Mouse (Mus musculus) heart, postnatal 0 days (tissue): ENCODE data around the gene Slc34a2. TPM values are rescaled to one million over a fixed set of nuclear protein-coding genes. Genes with fewer than 3 reads are reported as not detected.

ENCODE experiments used
- ATAC-seq: fragments of 200-750 bp; cut with Nextera tagmentation; 2 replicates; pipeline ENCODE4 v1.8.0; 2017; ENCODE audit warnings: low read depth, moderate number of reproducible peaks, moderate library complexity; ENCODE audit not compliant: insufficient read depth
- DNase-seq: peaks from one replicate; pipeline ENCODE4 v3.0.0-alpha.2; 2016; ENCODE audit warnings: low spot score
- H3K27ac ChIP-seq: fragments of 300-500 bp; sonication (generic); 2 replicates; pipeline ENCODE4 v1.5.1; 2014; ENCODE audit warnings: low read depth, mild to moderate bottlenecking
- H3K27me3 ChIP-seq: fragments of 300-500 bp; sonication (generic); 2 replicates; pipeline ENCODE4 v1.6.1; 2014; ENCODE audit warnings: low read length, mixed read lengths; ENCODE audit not compliant: control insufficient read depth, insufficient read depth
- H3K36me3 ChIP-seq: fragments of 300-500 bp; sonication (generic); replicated peaks from 2 replicates; pipeline ENCODE4 v1.6.1; 2014; ENCODE audit warnings: low read length, mixed read lengths; ENCODE audit not compliant: control insufficient read depth, insufficient read depth
- H3K4me1 ChIP-seq: fragments of 300-500 bp; sonication (generic); 2 replicates; pipeline ENCODE4 v1.6.1; 2014; ENCODE audit warnings: antibody characterized with exemption; ENCODE audit not compliant: control insufficient read depth, insufficient read depth
- H3K4me2 ChIP-seq: fragments of 300-500 bp; sonication (generic); 2 replicates; pipeline ENCODE4 v1.6.1; 2014; ENCODE audit warnings: low read depth, mild to moderate bottlenecking, low read length, moderate library complexity
- H3K4me3 ChIP-seq: fragments of 300-500 bp; sonication (generic); 2 replicates; pipeline ENCODE4 v1.5.1; 2014; ENCODE audit warnings: low read depth, low read length
- H3K9ac ChIP-seq: fragments of 300-500 bp; sonication (generic); replicated peaks from 2 replicates; pipeline ENCODE4 v1.6.1; 2014; ENCODE audit warnings: low read depth, low read length, mixed read lengths
- H3K9me3 ChIP-seq: fragments of 300-500 bp; sonication (generic); replicated peaks from 2 replicates; pipeline ENCODE4 v1.6.1; 2016; ENCODE audit warnings: low read length; ENCODE audit not compliant: control insufficient read depth
- CTCF ChIP-seq: IDR thresholded peaks from 2 replicates; pipeline ENCODE4 v1.5.1; 2016; ENCODE audit warnings: antibody characterized with exemption, control low read depth, low read depth
- EP300 ChIP-seq: IDR thresholded peaks from 2 replicates; pipeline ENCODE4 v1.6.1; 2016; ENCODE audit warnings: antibody characterized with exemption, low read depth
- WGBS: fragments of 180-500 bp; shearing (Covaris S2); extraction: QIAGEN DNeasy Blood & Tissue Kit; methylation state at CpG from one replicate; pipeline ENCODE4 v1.1.7; 2014; 5-methylcytosine and 5-hydroxymethylcytosine counted together
- polyA plus RNA-seq: library from polyadenylated mRNA; unstranded; fragments of >200 nt; fragmentation: Nextera tagmentation; extraction: Ambion mirVana; gene quantifications from 2 replicates; pipeline ENCODE4 v1.2.1, GENCODE M21; 2015
- total RNA-seq: library from RNA; depleted of rRNA; stranded (reverse); fragments of >200 nt; gene quantifications from 2 replicates; pipeline ENCODE4 v1.2.3, GENCODE M21; 2014; ENCODE audit warnings: low replicate concordance; rRNA removed

The Slc34a2 gene
- total and polyA plus RNA-seq, 2 experiments from 2014 or later: 0.19 to 0.34 TPM

GRCm38 (mm10) chr5:53112942-53113341 is 75.1 kb downstream of the Slc34a2 start:
- TF ChIP-seq EP300 (no peak), CTCF (peak; percentile 22)
- no peaks in the 10 kb centered on the region for H3K4me1 ChIP-seq
- no peak overlapping the region for H3K27ac ChIP-seq
- 94% methylated on average over 5 of the region's 5 CpGs for WGBS
- H3K9ac ChIP-seq: no peak overlapping the region
- H3K4me3 ChIP-seq: no peak overlapping the region
- ATAC-seq: no peak
- H3K27me3 ChIP-seq: no peaks in the 10 kb centered on the region
- no peak for DNase-seq
- H3K36me3 ChIP-seq: no peaks in the 10 kb centered on the region
- H3K9me3 ChIP-seq: peaks cover 4% of the 10 kb centered on the region; the same call in 1 of the 2 replicates
- H3K4me2 ChIP-seq: no peak overlapping the region

GRCm38 (mm10) chr5:53114616-53115267 is 76.9 kb downstream of the Slc34a2 start:
- no peak overlapping the region for H3K9ac ChIP-seq
- no peak overlapping the region for H3K27ac ChIP-seq
- H3K4me1 ChIP-seq: no peaks in the 10 kb centered on the region
- peaks cover 4% of the 10 kb centered on the region; the same call in 1 of the 2 replicates for H3K9me3 ChIP-seq
- H3K27me3 ChIP-seq: no peaks in the 10 kb centered on the region
- no peak overlapping the region for H3K4me3 ChIP-seq
- H3K36me3 ChIP-seq: no peaks in the 10 kb centered on the region
- ATAC-seq (no peak), DNase-seq (no peak)
- TF ChIP-seq CTCF: no peak
- TF ChIP-seq EP300: no peak
- H3K4me2 ChIP-seq: no peak overlapping the region
- 70% methylated on average over 12 of the region's 12 CpGs for WGBS

- peaks cover under 1% of the 10 kb centered on the region; the same call in 1 of the 2 replicates for H3K9me3 ChIP-seq
- H3K4me2 ChIP-seq: no peak overlapping the region
- H3K9ac ChIP-seq: no peak overlapping the region
- no peak for TF ChIP-seq CTCF
- TF ChIP-seq EP300: no peak
- no peak overlapping the region for H3K4me3 ChIP-seq
- DNase-seq (no peak), ATAC-seq (no peak)
- WGBS: 95% methylated on average over 8 of the region's 8 CpGs
- H3K36me3 ChIP-seq: no peaks in the 10 kb centered on the region
- H3K27me3 ChIP-seq: no peaks in the 10 kb centered on the region
- no peaks in the 10 kb centered on the region for H3K4me1 ChIP-seq
- H3K27ac ChIP-seq: no peak overlapping the region
These were observed 80.3 kb downstream of the Slc34a2 start for GRCm38 (mm10) chr5:53118212-53118611.

GRCm38 (mm10) chr5:53119689-53120088 is 81.8 kb downstream of the Slc34a2 start:
- no peaks in the 10 kb centered on the region for H3K4me1 ChIP-seq
- no peak overlapping the region for H3K4me2 ChIP-seq
- DNase-seq (no peak), ATAC-seq (no peak)
- TF ChIP-seq EP300 (no peak), CTCF (no peak)
- 55% methylated on average over 3 of the region's 3 CpGs for WGBS
- H3K36me3 ChIP-seq: no peaks in the 10 kb centered on the region
- no peak overlapping the region for H3K9ac ChIP-seq
- no peak overlapping the region for H3K4me3 ChIP-seq
- H3K9me3 ChIP-seq: no peaks in the 10 kb centered on the region
- H3K27ac ChIP-seq: no peak overlapping the region
- no peaks in the 10 kb centered on the region for H3K27me3 ChIP-seq

Other genes with a start within 250 kb of the Slc34a2 start
- gene Anapc4, start 204.1 kb upstream of the Slc34a2 start, total RNA-seq: 26.9 and 33.7 TPM in 2 replicates
- 48.7 and 52.5 TPM in 2 replicates for gene Anapc4, start 204.1 kb upstream of the Slc34a2 start, polyA plus RNA-seq
- gene Sel1l3, start 175.8 kb downstream of the Slc34a2 start, total RNA-seq: 0.89 and 1.4 TPM in 2 replicates
- gene Sel1l3, start 175.8 kb downstream of the Slc34a2 start, polyA plus RNA-seq: 0.14 and 0.37 TPM in 2 replicates
- gene Smim20, start 229.0 kb downstream of the Slc34a2 start, total RNA-seq: 153 and 163 TPM in 2 replicates
- gene Smim20, start 229.0 kb downstream of the Slc34a2 start, polyA plus RNA-seq: 218 TPM in 2 replicates